Mouse (Mus musculus) lung, postnatal 0 days (tissue): Measurements from ENCODE around the gene Cd79a.

ENCODE experiments used
- CTCF ChIP-seq: IDR thresholded peaks from 2 replicates; pipeline ENCODE4 v1.5.1; 2016; ENCODE audit warnings: antibody characterized with exemption, mild to moderate bottlenecking
- EP300 ChIP-seq: IDR thresholded peaks from 2 replicates; pipeline ENCODE4 v1.6.1; 2016; ENCODE audit warnings: antibody characterized with exemption, mild to moderate bottlenecking, control low read depth

GRCm38 (mm10) chr7:24851596-24852325 lies 45.4 kb upstream of the Cd79a start:
- TF ChIP-seq EP300 (no peak), CTCF (no peak)
